Mouse (Mus musculus) G1E (cell line): ENCODE results near the gene Lacc1. TPM values are rescaled to one million over a fixed set of nuclear protein-coding genes. Genes with fewer than 3 reads are reported as not detected.

Source experiments
- ATAC-seq: 2 replicates; pipeline ENCODE4 v1.8.0; 2016; ENCODE audit warnings: mild to moderate bottlenecking; ENCODE audit not compliant: insufficient number of reproducible peaks, poor library complexity, low FRiP score, severe bottlenecking; ENCODE audit errors: extremely low read depth
- DNase-seq: peaks from one replicate; pipeline ENCODE4 v3.0.0; 2012; ENCODE audit warnings: low spot score
- H3K27me3 ChIP-seq: 2 replicates; pipeline ENCODE4 v1.6.1; 2012; ENCODE audit warnings: mild to moderate bottlenecking, low read length, inconsistent platforms; ENCODE audit not compliant: insufficient read depth
- H3K36me3 ChIP-seq: replicated peaks from 2 replicates; pipeline ENCODE3; 2012; ENCODE audit warnings: mild to moderate bottlenecking, inconsistent platforms
- H3K4me1 ChIP-seq: 2 replicates; pipeline ENCODE4 v1.6.1; 2012; ENCODE audit warnings: low read depth, low read length, inconsistent platforms, mixed read lengths; ENCODE audit not compliant: insufficient read depth
- H3K4me3 ChIP-seq: 2 replicates; pipeline ENCODE4 v1.5.1; 2012; ENCODE audit warnings: low read depth, mild to moderate bottlenecking, inconsistent platforms, low read length, moderate library complexity, mixed read lengths
- H3K9me3 ChIP-seq: replicated peaks from 2 replicates; pipeline ENCODE4 v1.6.1; 2012; ENCODE audit warnings: inconsistent platforms
- CTCF ChIP-seq: IDR thresholded peaks from 2 replicates; pipeline ENCODE4 v1.5.1; 2012; ENCODE audit warnings: low read depth, low read length, inconsistent platforms, mixed read lengths
- GATA1 ChIP-seq: IDR thresholded peaks from 2 replicates; pipeline ENCODE4 v1.6.1; 2012; ENCODE audit warnings: borderline replicate concordance, low read length, inconsistent platforms, mixed read lengths
- GATA2 ChIP-seq: IDR thresholded peaks from 2 replicates; pipeline ENCODE4 v1.6.1; 2012; ENCODE audit warnings: low read depth, low read length, inconsistent platforms, borderline replicate concordance
- POLR2AphosphoS5 ChIP-seq: IDR thresholded peaks from 2 replicates; pipeline ENCODE4 v1.6.1; 2012; ENCODE audit warnings: low read depth, low read length, inconsistent platforms; ENCODE audit not compliant: insufficient replicate concordance
- TAL1 ChIP-seq: conservative IDR thresholded peaks from 2 replicates; pipeline ENCODE4 v1.6.1; 2012; ENCODE audit warnings: low read depth, low read length, inconsistent platforms, mixed read lengths
- polyA plus RNA-seq: library from polyadenylated mRNA; stranded (reverse); fragments of >175 nt; gene quantifications from 2 replicates; pipeline ENCODE4 v1.2.3, GENCODE M21; 2012
- total RNA-seq, 2 experiments: library from RNA; stranded (forward) in 1 of 2; stranded (reverse) in 1 of 2; fragments of 200-1000 nt in 1 of 2; fragments of >200 nt in 1 of 2; fragmentation: Nextera tagmentation in 1 of 2; gene quantifications; 2 replicates each; pipeline ENCODE4 v1.2.3; 2014 to 2017

Gene Lacc1
- total RNA-seq (2014; fragmentation: Nextera tagmentation), result not detected in 2 replicates
- total RNA-seq (2017), result not detected in 2 replicates
- not detected in 2 replicates for polyA plus RNA-seq

- Histone ChIP-seq H3K36me3 (no peaks in the 10 kb centered on the region), H3K4me3 (no peak within 1 kb of the TSS), H3K9me3 (peaks cover 13% of the 10 kb centered on the region), H3K4me1 (no peaks in the 10 kb centered on the region), H3K27me3 (no peaks in the 10 kb centered on the region)
- ATAC-seq (no peak), DNase-seq (no peak)
- TF ChIP-seq CTCF (no peak), GATA2 (no peak), TAL1 (no peak), GATA1 (no peak), POLR2AphosphoS5 (no peak)
These were observed at the start of gene Lacc1, which contains the start of gene Ccdc122 for GRCm38 (mm10) chr14:77036226-77037046. TSS of gene Lacc1 (minus strand) at chr14:77036904. TSS of gene Ccdc122 (plus strand) at chr14:77036772.

GRCm38 (mm10) chr14:77081248-77081647 lies 44.5 kb upstream of the Lacc1 start:
- Histone ChIP-seq H3K27me3 (no peaks in the 10 kb centered on the region), H3K9me3 (peaks cover 14% of the 10 kb centered on the region), H3K4me1 (no peaks in the 10 kb centered on the region), H3K4me3 (no peak overlapping the region), H3K36me3 (no peaks in the 10 kb centered on the region)
- TF ChIP-seq GATA1 (no peak), GATA2 (no peak), CTCF (no peak), POLR2AphosphoS5 (no peak), TAL1 (no peak)
- no peak for DNase-seq
- ATAC-seq, result no peak

- no peak for ATAC-seq
- no peak overlapping the region for H3K4me3 ChIP-seq
- no peaks in the 10 kb centered on the region for H3K4me1 ChIP-seq
- TF ChIP-seq CTCF (no peak), GATA2 (no peak), GATA1 (no peak), POLR2AphosphoS5 (no peak), TAL1 (no peak)
- H3K36me3 ChIP-seq, result no peaks in the 10 kb centered on the region
- DNase-seq, result no peak
- H3K27me3 ChIP-seq, result no peaks in the 10 kb centered on the region
- H3K9me3 ChIP-seq, result no peaks in the 10 kb centered on the region
These were observed 32.7 kb upstream of the Lacc1 start for GRCm38 (mm10) chr14:77069361-77069760.

- TF ChIP-seq CTCF, result no peak
- TF ChIP-seq GATA1, result no peak
- TF ChIP-seq TAL1, result no peak
- no peak for TF ChIP-seq GATA2
- no peak for TF ChIP-seq POLR2AphosphoS5
These were observed 16.6 kb upstream of the Lacc1 start for GRCm38 (mm10) chr14:77053288-77053687.

GRCm38 (mm10) chr14:77037832-77038425 lies 1.2 kb upstream of the Lacc1 start:
- Histone ChIP-seq H3K4me3 (no peak overlapping the region), H3K4me1 (no peaks in the 10 kb centered on the region), H3K9me3 (peaks cover 9% of the 10 kb centered on the region), H3K27me3 (no peaks in the 10 kb centered on the region), H3K36me3 (no peaks in the 10 kb centered on the region)
- no peak for TF ChIP-seq GATA2
- no peak for TF ChIP-seq POLR2AphosphoS5
- TF ChIP-seq CTCF, result no peak
- TF ChIP-seq GATA1, result no peak
- no peak for TF ChIP-seq TAL1
- DNase-seq (no peak), ATAC-seq (no peak)

More at GRCm38 (mm10) chr14:77053288-77053687, 16.6 kb upstream of the Lacc1 start:
- Histone ChIP-seq H3K4me1 (no peaks in the 10 kb centered on the region), H3K27me3 (no peaks in the 10 kb centered on the region), H3K9me3 (peaks cover 3% of the 10 kb centered on the region; the same call in 1 of the 2 replicates), H3K4me3 (no peak overlapping the region), H3K36me3 (no peaks in the 10 kb centered on the region)
- no peak for ATAC-seq
- no peak for DNase-seq

GRCm38 (mm10) chr14:77037330-77037729 lies 626 bp upstream of the Lacc1 start:
- Histone ChIP-seq H3K9me3 (peaks cover 9% of the 10 kb centered on the region), H3K4me3 (no peak overlapping the region), H3K4me1 (no peaks in the 10 kb centered on the region), H3K36me3 (no peaks in the 10 kb centered on the region), H3K27me3 (no peaks in the 10 kb centered on the region)
- ATAC-seq (no peak), DNase-seq (no peak)
- TF ChIP-seq POLR2AphosphoS5, result no peak
